Mouse (Mus musculus): ENCODE measurements around the gene Emc10. TPM values are rescaled to one million over a fixed set of nuclear protein-coding genes. Genes with fewer than 3 reads are reported as not detected.

Gene Emc10
- polyA plus RNA-seq, 1 experiment: 67.7 TPM

- H3K4me1 ChIP-seq (ENCODE audit: control insufficient read depth, insufficient read depth, low read length): no peaks in the 10 kb centered on the region
These were observed 51.3 kb downstream of the Emc10 start for GRCm38 (mm10) chr7:44444886-44445527.

GRCm38 (mm10) chr7:44443268-44444173 lies 52.8 kb downstream of the Emc10 start:
- H3K4me1 ChIP-seq (ENCODE audit: control insufficient read depth, insufficient read depth, low read length): no peaks in the 10 kb centered on the region
- no peaks in the 10 kb centered on the region for H3K9me3 ChIP-seq (replicated peaks; ENCODE audit: control insufficient read depth, insufficient read depth, low read length, poor library complexity, severe bottlenecking)
- no peak overlapping the region for H3K27ac ChIP-seq (ENCODE audit: insufficient read depth, low read length)
- no peaks in the 10 kb centered on the region for H3K36me3 ChIP-seq (ENCODE audit: control insufficient read depth, insufficient read depth, low read length, poor library complexity, severe bottlenecking)
- H3K4me3 ChIP-seq (ENCODE audit: low read depth, low read length): no peak overlapping the region
- H3K27me3 ChIP-seq (ENCODE audit: control insufficient read depth, insufficient read depth, low read length, poor library complexity, severe bottlenecking): no peaks in the 10 kb centered on the region
- no peak overlapping the region for H3K9ac ChIP-seq (ENCODE audit: low read depth, poor library complexity, severe bottlenecking)
- no peak for TF ChIP-seq CTCF (IDR thresholded peaks at IDR 0.05; ENCODE audit: low read depth, low read length)
- no peak for TF ChIP-seq POLR2A (IDR thresholded peaks at IDR 0.05; ENCODE audit: insufficient read depth, low read length)
- TF ChIP-seq EP300 (IDR thresholded peaks at IDR 0.05; ENCODE audit: insufficient read depth, low read depth, low read length): no peak

More at GRCm38 (mm10) chr7:44444886-44445527, 51.3 kb downstream of the Emc10 start:
- no peaks in the 10 kb centered on the region for H3K9me3 ChIP-seq (replicated peaks; ENCODE audit: control insufficient read depth, insufficient read depth, low read length, poor library complexity, severe bottlenecking)
- H3K27me3 ChIP-seq (ENCODE audit: control insufficient read depth, insufficient read depth, low read length, poor library complexity, severe bottlenecking): no peaks in the 10 kb centered on the region
- H3K36me3 ChIP-seq (ENCODE audit: control insufficient read depth, insufficient read depth, low read length, poor library complexity, severe bottlenecking): no peaks in the 10 kb centered on the region
- no peak overlapping the region for H3K4me3 ChIP-seq (ENCODE audit: low read depth, low read length)
- no peak overlapping the region for H3K9ac ChIP-seq (ENCODE audit: low read depth, poor library complexity, severe bottlenecking)
- H3K27ac ChIP-seq (ENCODE audit: insufficient read depth, low read length): no peak overlapping the region
- TF ChIP-seq EP300 (IDR thresholded peaks at IDR 0.05; ENCODE audit: insufficient read depth, low read depth, low read length): no peak
- no peak for TF ChIP-seq POLR2A (IDR thresholded peaks at IDR 0.05; ENCODE audit: insufficient read depth, low read length)

GRCm38 (mm10) chr7:44442407-44442821 lies 53.9 kb downstream of the Emc10 start:
- no peak overlapping the region for H3K27ac ChIP-seq (ENCODE audit: insufficient read depth, low read length)
- no peaks in the 10 kb centered on the region for H3K27me3 ChIP-seq (ENCODE audit: control insufficient read depth, insufficient read depth, low read length, poor library complexity, severe bottlenecking)
- no peaks in the 10 kb centered on the region for H3K36me3 ChIP-seq (ENCODE audit: control insufficient read depth, insufficient read depth, low read length, poor library complexity, severe bottlenecking)
- no peak overlapping the region for H3K9ac ChIP-seq (ENCODE audit: low read depth, poor library complexity, severe bottlenecking)
- no peaks in the 10 kb centered on the region for H3K9me3 ChIP-seq (replicated peaks; ENCODE audit: control insufficient read depth, insufficient read depth, low read length, poor library complexity, severe bottlenecking)
- no peak for TF ChIP-seq CTCF (IDR thresholded peaks at IDR 0.05; ENCODE audit: low read depth, low read length)
- TF ChIP-seq POLR2A (IDR thresholded peaks at IDR 0.05; ENCODE audit: insufficient read depth, low read length): no peak
- no peak for TF ChIP-seq EP300 (IDR thresholded peaks at IDR 0.05; ENCODE audit: insufficient read depth, low read depth, low read length)
- no peaks in the 10 kb centered on the region for H3K4me1 ChIP-seq (ENCODE audit: control insufficient read depth, insufficient read depth, low read length)
- no peak overlapping the region for H3K4me3 ChIP-seq (ENCODE audit: low read depth, low read length)

- H3K4me1 ChIP-seq (ENCODE audit: control insufficient read depth, insufficient read depth, low read length): no peaks in the 10 kb centered on the region
- no peaks in the 10 kb centered on the region for H3K36me3 ChIP-seq (ENCODE audit: control insufficient read depth, insufficient read depth, low read length, poor library complexity, severe bottlenecking)
- H3K9ac ChIP-seq (ENCODE audit: low read depth, poor library complexity, severe bottlenecking): no peak overlapping the region
- H3K4me3 ChIP-seq (ENCODE audit: low read depth, low read length): no peak overlapping the region
- H3K9me3 ChIP-seq (replicated peaks; ENCODE audit: control insufficient read depth, insufficient read depth, low read length, poor library complexity, severe bottlenecking): no peaks in the 10 kb centered on the region
- TF ChIP-seq CTCF (IDR thresholded peaks at IDR 0.05; ENCODE audit: low read depth, low read length): no peak
- no peak for TF ChIP-seq EP300 (IDR thresholded peaks at IDR 0.05; ENCODE audit: insufficient read depth, low read depth, low read length)
- no peak overlapping the region for H3K27ac ChIP-seq (ENCODE audit: insufficient read depth, low read length)
- no peaks in the 10 kb centered on the region for H3K27me3 ChIP-seq (ENCODE audit: control insufficient read depth, insufficient read depth, low read length, poor library complexity, severe bottlenecking)
These were observed 54.6 kb downstream of the Emc10 start for GRCm38 (mm10) chr7:44441648-44442109.

GRCm38 (mm10) chr7:44441180-44441579 lies 55.1 kb downstream of the Emc10 start:
- no peaks in the 10 kb centered on the region for H3K4me1 ChIP-seq (ENCODE audit: control insufficient read depth, insufficient read depth, low read length)
- H3K27ac ChIP-seq (ENCODE audit: insufficient read depth, low read length): no peak overlapping the region
- H3K36me3 ChIP-seq (ENCODE audit: control insufficient read depth, insufficient read depth, low read length, poor library complexity, severe bottlenecking): no peaks in the 10 kb centered on the region
- no peak for TF ChIP-seq POLR2A (IDR thresholded peaks at IDR 0.05; ENCODE audit: insufficient read depth, low read length)
- no peak for TF ChIP-seq CTCF (IDR thresholded peaks at IDR 0.05; ENCODE audit: low read depth, low read length)
- TF ChIP-seq EP300 (IDR thresholded peaks at IDR 0.05; ENCODE audit: insufficient read depth, low read depth, low read length): no peak
- no peak overlapping the region for H3K4me3 ChIP-seq (ENCODE audit: low read depth, low read length)
- no peaks in the 10 kb centered on the region for H3K27me3 ChIP-seq (ENCODE audit: control insufficient read depth, insufficient read depth, low read length, poor library complexity, severe bottlenecking)
- H3K9ac ChIP-seq (ENCODE audit: low read depth, poor library complexity, severe bottlenecking): no peak overlapping the region
- no peaks in the 10 kb centered on the region for H3K9me3 ChIP-seq (replicated peaks; ENCODE audit: control insufficient read depth, insufficient read depth, low read length, poor library complexity, severe bottlenecking)

- H3K27me3 ChIP-seq (ENCODE audit: control insufficient read depth, insufficient read depth, low read length, poor library complexity, severe bottlenecking): no peaks in the 10 kb centered on the region
- no peaks in the 10 kb centered on the region for H3K9me3 ChIP-seq (replicated peaks; ENCODE audit: control insufficient read depth, insufficient read depth, low read length, poor library complexity, severe bottlenecking)
- no peaks in the 10 kb centered on the region for H3K36me3 ChIP-seq (ENCODE audit: control insufficient read depth, insufficient read depth, low read length, poor library complexity, severe bottlenecking)
- no peaks in the 10 kb centered on the region for H3K4me1 ChIP-seq (ENCODE audit: control insufficient read depth, insufficient read depth, low read length)
- no peak overlapping the region for H3K4me3 ChIP-seq (ENCODE audit: low read depth, low read length)
- TF ChIP-seq EP300 (IDR thresholded peaks at IDR 0.05; ENCODE audit: insufficient read depth, low read depth, low read length) (no peak), CTCF (IDR thresholded peaks at IDR 0.05; ENCODE audit: low read depth, low read length) (no peak), POLR2A (IDR thresholded peaks at IDR 0.05; ENCODE audit: insufficient read depth, low read length) (no peak)
- H3K27ac ChIP-seq (ENCODE audit: insufficient read depth, low read length): no peak overlapping the region
- no peak overlapping the region for H3K9ac ChIP-seq (ENCODE audit: low read depth, poor library complexity, severe bottlenecking)
These were observed 55.9 kb downstream of the Emc10 start for GRCm38 (mm10) chr7:44440479-44440878.

Other genes with a start within 250 kb of the Emc10 start
- 0.65 and 1.3 TPM in 2 replicates for gene 1700028J19Rik, start 249.8 kb downstream of the Emc10 start, polyA plus RNA-seq (2011; ENCODE audit: insufficient read depth, insufficient read length, low read depth, missing spikeins)
- gene 2410002F23Rik, start 249.8 kb downstream of the Emc10 start, polyA plus RNA-seq (2011; ENCODE audit: insufficient read depth, insufficient read length, low read depth, missing spikeins): 76.7 and 89.3 TPM in 2 replicates
- gene Acp4, start 239.2 kb downstream of the Emc10 start, polyA plus RNA-seq (2011; ENCODE audit: insufficient read depth, insufficient read length, low read depth, missing spikeins): not detected in 2 replicates
- gene Gm15517, start 235.1 kb downstream of the Emc10 start, polyA plus RNA-seq (2011; ENCODE audit: insufficient read depth, insufficient read length, low read depth, missing spikeins): not detected in 2 replicates
- gene Clec11a, start 189.6 kb downstream of the Emc10 start, polyA plus RNA-seq (2011; ENCODE audit: insufficient read depth, insufficient read length, low read depth, missing spikeins): 0.75 and 0.87 TPM in 2 replicates
- gene Shank1, start 186.3 kb downstream of the Emc10 start, polyA plus RNA-seq (2011; ENCODE audit: insufficient read depth, insufficient read length, low read depth, missing spikeins): 2.5 and 3.4 TPM in 2 replicates
- 1.8 and 1.9 TPM in 2 replicates for gene Syt3, start 112.4 kb downstream of the Emc10 start, polyA plus RNA-seq (2011; ENCODE audit: insufficient read depth, insufficient read length, low read depth, missing spikeins)
- 7.7 and 8.3 TPM in 2 replicates for gene 1700008O03Rik, start 110.7 kb downstream of the Emc10 start, polyA plus RNA-seq (2011; ENCODE audit: insufficient read depth, insufficient read length, low read depth, missing spikeins)
- gene Lrrc4b, start 67.5 kb downstream of the Emc10 start, polyA plus RNA-seq (2011; ENCODE audit: insufficient read depth, insufficient read length, low read depth, missing spikeins): not detected in 2 replicates
- gene Aspdh, start 31.1 kb downstream of the Emc10 start, polyA plus RNA-seq (2011; ENCODE audit: insufficient read depth, insufficient read length, low read depth, missing spikeins): not detected in 2 replicates
- 9.7 and 12.3 TPM in 2 replicates for gene Josd2, start 28.5 kb downstream of the Emc10 start, polyA plus RNA-seq (2011; ENCODE audit: insufficient read depth, insufficient read length, low read depth, missing spikeins)
- 5.6 and 7.4 TPM in 2 replicates for gene Fam71e1, start 52 bp upstream of the Emc10 start, polyA plus RNA-seq (2011; ENCODE audit: insufficient read depth, insufficient read length, low read depth, missing spikeins)
- 2.3 and 2.5 TPM in 2 replicates for gene Mybpc2, start 28.1 kb upstream of the Emc10 start, polyA plus RNA-seq (2011; ENCODE audit: insufficient read depth, insufficient read length, low read depth, missing spikeins)
- 1.4 and 2.4 TPM in 2 replicates for gene Spib, start 35.5 kb upstream of the Emc10 start, polyA plus RNA-seq (2011; ENCODE audit: insufficient read depth, insufficient read length, low read depth, missing spikeins)
- gene Pold1, start 52.3 kb upstream of the Emc10 start, polyA plus RNA-seq (2011; ENCODE audit: insufficient read depth, insufficient read length, low read depth, missing spikeins): 81.9 and 86.6 TPM in 2 replicates
- 67.6 and 95.7 TPM in 2 replicates for gene Nr1h2, start 57.4 kb upstream of the Emc10 start, polyA plus RNA-seq (2011; ENCODE audit: insufficient read depth, insufficient read length, low read depth, missing spikeins)
- gene Napsa, start 75.9 kb upstream of the Emc10 start, polyA plus RNA-seq (2011; ENCODE audit: insufficient read depth, insufficient read length, low read depth, missing spikeins): 0.97 and 1.1 TPM in 2 replicates
- 12.3 and 15.5 TPM in 2 replicates for gene Kcnc3, start 94.1 kb upstream of the Emc10 start, polyA plus RNA-seq (2011; ENCODE audit: insufficient read depth, insufficient read length, low read depth, missing spikeins)
- 14.7 and 16.5 TPM in 2 replicates for gene Myh14, start 174.3 kb upstream of the Emc10 start, polyA plus RNA-seq (2011; ENCODE audit: insufficient read depth, insufficient read length, low read depth, missing spikeins)
- gene Izumo2, start 212.2 kb upstream of the Emc10 start, polyA plus RNA-seq (2011; ENCODE audit: insufficient read depth, insufficient read length, low read depth, missing spikeins): 1.8 and 2.2 TPM in 2 replicates